Comparison of ENCODE assay signal across 7 mouse cellular contexts in the genomic region with DNA sequence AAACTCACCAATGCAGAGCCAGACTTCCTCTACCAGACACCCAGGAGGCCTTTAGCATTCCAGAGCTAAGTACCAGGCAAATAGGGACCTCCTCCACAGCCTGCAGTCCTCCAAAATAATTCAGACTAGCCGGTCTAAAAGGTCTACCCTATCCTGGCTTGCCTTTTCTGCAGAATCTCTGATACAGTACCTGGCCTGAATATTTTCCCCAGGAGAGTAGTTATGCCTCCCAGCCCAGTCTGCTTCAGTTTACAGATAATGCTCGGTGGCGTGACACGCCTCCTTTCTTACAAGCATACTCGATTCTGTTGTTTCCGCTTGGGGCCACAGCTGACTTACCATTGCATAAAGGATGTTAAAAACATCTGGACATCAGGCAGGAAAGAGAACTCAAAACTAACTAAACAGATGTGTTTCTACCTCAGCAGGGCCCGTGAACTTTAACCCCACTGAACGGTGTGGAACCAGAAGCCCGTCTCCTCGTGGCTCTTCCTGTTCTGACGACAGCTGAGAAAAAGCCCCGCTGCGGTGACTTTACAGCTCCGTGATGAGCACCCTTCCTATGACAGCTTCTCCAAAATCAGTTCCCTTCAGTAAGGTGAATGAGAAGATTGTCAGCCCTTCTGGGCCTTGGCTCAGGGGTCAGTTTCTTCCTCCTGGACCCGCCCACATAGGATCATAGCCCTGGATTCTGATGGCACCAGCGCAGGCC. TPM values are rescaled to one million over a fixed set of nuclear protein-coding genes. Genes with fewer than 3 reads are reported as not detected.
DNase-seq lines count a peak whose midpoint lies in the region; ATAC-seq lines count a peak whose summit lies in the region.

No protein-coding gene starts in this region.

- peaks cover 30% of the 10 kb centered on the region; the same call in 1 of the 2 replicates for H3K79me2 ChIP-seq in macrophage (ENCODE audit: inconsistent target)

- no peaks in the 10 kb centered on the region for H3K27me3 ChIP-seq in kidney, embryonic 16.5 days (ENCODE audit: insufficient read depth, low read length)
- H3K27me3 ChIP-seq in midbrain, embryonic 13.5 days, result no peaks in the 10 kb centered on the region
- H3K27me3 ChIP-seq in hindbrain, embryonic 11.5 days (ENCODE audit: control insufficient read depth, insufficient read depth, low read length), result no peaks in the 10 kb centered on the region

- H3K9me3 ChIP-seq in kidney, embryonic 16.5 days (ENCODE audit: low read length), result no peaks in the 10 kb centered on the region
- no peaks in the 10 kb centered on the region for H3K9me3 ChIP-seq in midbrain, embryonic 13.5 days
- no peaks in the 10 kb centered on the region for H3K9me3 ChIP-seq in hindbrain, embryonic 11.5 days (ENCODE audit: control insufficient read depth, low read length)

- 15% methylated on average over 16 of the region's 16 CpGs for WGBS in kidney, embryonic 16.5 days
- 45% methylated on average over 16 of the region's 16 CpGs for WGBS in macrophage (ENCODE audit: missing documents)
- WGBS in midbrain, embryonic 13.5 days, result 82% methylated on average over 16 of the region's 16 CpGs
- WGBS in hindbrain, embryonic 11.5 days, result 66% methylated on average over 16 of the region's 16 CpGs

- peak overlapping the region; percentile 77 for H3K27ac ChIP-seq in kidney, embryonic 16.5 days (ENCODE audit: low read length)
- H3K27ac ChIP-seq in macrophage, result peak overlapping the region; percentile 12
- H3K27ac ChIP-seq in midbrain, embryonic 13.5 days, result no peak overlapping the region
- H3K27ac ChIP-seq in hindbrain, embryonic 11.5 days (ENCODE audit: low read depth, low read length), result no peak overlapping the region

- no peak overlapping the region for H3K4me3 ChIP-seq in kidney, embryonic 16.5 days (ENCODE audit: low read length)
- H3K4me3 ChIP-seq in macrophage (ENCODE audit: inconsistent target), result no peak overlapping the region
- H3K4me3 ChIP-seq in midbrain, embryonic 13.5 days (replicated peaks), result no peak overlapping the region
- no peak overlapping the region for H3K4me3 ChIP-seq in hindbrain, embryonic 11.5 days (ENCODE audit: low read depth, low read length)

- H3K4me1 ChIP-seq in kidney, embryonic 16.5 days (ENCODE audit: insufficient read depth, low read length), result peaks cover 22% of the 10 kb centered on the region
- no peaks in the 10 kb centered on the region for H3K4me1 ChIP-seq in midbrain, embryonic 13.5 days (replicated peaks)
- no peaks in the 10 kb centered on the region for H3K4me1 ChIP-seq in hindbrain, embryonic 11.5 days (replicated peaks; ENCODE audit: control insufficient read depth, insufficient read depth, low read length)

- 0 out of 2 replicates have a peak, but pooled peaks cover 3% of the 10 kb centered on the region for H3K36me3 ChIP-seq in kidney, embryonic 16.5 days (ENCODE audit: insufficient read depth, low read length)
- H3K36me3 ChIP-seq in macrophage (ENCODE audit: inconsistent target), result no peaks in the 10 kb centered on the region
- H3K36me3 ChIP-seq in midbrain, embryonic 13.5 days, result no peaks in the 10 kb centered on the region
- H3K36me3 ChIP-seq in hindbrain, embryonic 11.5 days (ENCODE audit: control insufficient read depth, insufficient read depth, low read length), result no peaks in the 10 kb centered on the region

- DNase-seq in c-Kit-positive CD71-positive TER-119-negative erythroid progenitor cells, embryonic 14.5 days (ENCODE audit: low read depth), result peak; percentile 51
- DNase-seq in urinary bladder, postnatal 10 days (ENCODE audit: low spot score), result no peak
- no peak for DNase-seq in hindbrain, embryonic 11.5 days (ENCODE audit: low spot score)

- H3K4me2 ChIP-seq in kidney, embryonic 16.5 days (replicated peaks; ENCODE audit: low read depth, low read length), result peak overlapping the region; percentile 35
- no peak overlapping the region for H3K4me2 ChIP-seq in midbrain, embryonic 13.5 days (replicated peaks)
- H3K4me2 ChIP-seq in hindbrain, embryonic 11.5 days (replicated peaks; ENCODE audit: low read depth, low read length), result no peak overlapping the region

- 0 out of 2 replicates have a peak, but pooled peaks have one; percentile 40 for ATAC-seq in erythroid progenitor cell, adult 5-6 weeks (replicated peaks; ENCODE audit: low FRiP score, poor library complexity, severe bottlenecking)
- peak; percentile 40; the same call in 1 of the 2 replicates for ATAC-seq in kidney, embryonic 16.5 days (ENCODE audit: low FRiP score, low TSS enrichment)
- ATAC-seq in midbrain, embryonic 13.5 days, result no peak
- no peak for ATAC-seq in hindbrain, embryonic 11.5 days (ENCODE audit: low FRiP score)

- 0 out of 2 replicates have a peak overlapping the region, but pooled peaks have one; percentile 31 for H3K9ac ChIP-seq in kidney, embryonic 16.5 days (replicated peaks; ENCODE audit: low read length)
- no peak overlapping the region for H3K9ac ChIP-seq in midbrain, embryonic 13.5 days (replicated peaks)
- H3K9ac ChIP-seq in hindbrain, embryonic 11.5 days (ENCODE audit: low read depth, low read length), result no peak overlapping the region

RNA-seq across cellular contexts. Expression of gene Wipf1, which starts 33.8 kb away (rescaled TPM):
- 12.6 and 13.3 TPM in 2 replicates for total RNA-seq in erythroid progenitor cell, adult 5-6 weeks (2015; ENCODE audit: low replicate concordance)
- total RNA-seq in erythroid progenitor cell, adult 5-6 weeks (2017; ENCODE audit: low replicate concordance), result 3.6 and 3.7 TPM in 2 replicates
- 8.6 and 10.4 TPM in 2 replicates for polyA plus RNA-seq in kidney, embryonic 16.5 days (2015; fragmentation: Nextera tagmentation; extraction: Ambion mirVana)
- 10 to 100 TPM in 23 of 26 experiments, 1 to 10 TPM in 3; 8.0 to 83.3 (median 47.4) TPM for total RNA-seq in macrophage (2018; cell fraction: chromatin; rRNA removed)
- total RNA-seq in macrophage (2018; cell fraction: cytosol; rRNA removed), result 100 to 1,000 TPM in 24 of 26 experiments, 10 to 100 TPM in 2; 77.5 to 181 (median 157) TPM
- 100 to 1,000 TPM in 9 of 26 experiments, 10 to 100 TPM in 17; 21.7 to 134 (median 75.1) TPM for total RNA-seq in macrophage (2018; cell fraction: nucleus; rRNA removed)
- 121 to 170 TPM (median 129 TPM) in 3 replicates for polyA plus RNA-seq in macrophage (2018)
- polyA plus RNA-seq in midbrain, embryonic 13.5 days (2015; fragmentation: Nextera tagmentation; extraction: Ambion mirVana), result 2.0 and 2.5 TPM in 2 replicates
- polyA plus RNA-seq in hindbrain, embryonic 11.5 days (2014; fragmentation: Nextera tagmentation; extraction: Ambion mirVana), result 9.2 and 9.7 TPM in 2 replicates

Comparison
In these comparisons a context has a peak if more than half of its experiments do, and no peak if none do; other contexts are left out.
1. ATAC-seq: peak in erythroid progenitor cell, adult 5-6 weeks (single experiment) and kidney, embryonic 16.5 days (single experiment); none in midbrain, embryonic 13.5 days (single experiment) and hindbrain, embryonic 11.5 days (single experiment).
2. H3K27ac ChIP-seq: peak in kidney, embryonic 16.5 days (single experiment) and macrophage (single experiment); none in midbrain, embryonic 13.5 days (single experiment) and hindbrain, embryonic 11.5 days (single experiment).
3. RNA of gene Wipf1, which starts 33.8 kb away (polyA plus RNA-seq): 121 to 170 TPM in macrophage; 9.2 to 9.7 TPM in hindbrain, embryonic 11.5 days, 8.6 to 10.4 TPM in kidney, embryonic 16.5 days and 2.0 to 2.5 TPM in midbrain, embryonic 13.5 days; every median in the first group is over 10 times any median in the second.